ENCODE assay signal across 17 mouse cellular contexts in genomic region chr19:26858427-26859194, GRCm38 (mm10). TPM values are rescaled to one million over a fixed set of nuclear protein-coding genes. Genes with fewer than 3 reads are reported as not detected.
DNase-seq lines count a peak whose midpoint lies in the region; ATAC-seq lines count a peak whose summit lies in the region.
"Had no signal": no experiment of that assay in that cellular context is flagged by ENCODE, and none has a peak within 500 bp of the region (broad histone marks: within the 10 kb centered on the region; RNA-seq: fewer than 3 reads in every experiment).

No protein-coding gene starts in this region.

- 60% methylated on average over 12 of the region's 12 CpGs for WGBS in kidney, embryonic 15.5 days
- WGBS in forebrain, embryonic 16.5 days: 63% methylated on average over 12 of the region's 12 CpGs
- WGBS in midbrain, embryonic 10.5 days: 85% methylated on average over 12 of the region's 12 CpGs

- no peak overlapping the region for H3K9ac ChIP-seq in kidney, embryonic 15.5 days
- H3K9ac ChIP-seq in forebrain, embryonic 16.5 days (replicated peaks; ENCODE audit: low read depth, low read length): no peak overlapping the region

- ATAC-seq in kidney, embryonic 15.5 days (replicated peaks; ENCODE audit: low FRiP score): no peak; the same call in 1 of the 2 replicates
- ATAC-seq in forebrain, embryonic 16.5 days: peak; percentile 31

- peak overlapping the region; percentile 10; the same call in 1 of the 2 replicates for H3K4me2 ChIP-seq in kidney, embryonic 15.5 days
- no peak overlapping the region for H3K4me2 ChIP-seq in forebrain, embryonic 16.5 days (ENCODE audit: low read length)

- H3K9me3 ChIP-seq in kidney, embryonic 15.5 days (replicated peaks): no peaks in the 10 kb centered on the region
- no peaks in the 10 kb centered on the region for H3K9me3 ChIP-seq in forebrain, embryonic 16.5 days (ENCODE audit: control insufficient read depth, low read length)
- H3K9me3 ChIP-seq in midbrain, embryonic 10.5 days (replicated peaks): no peaks in the 10 kb centered on the region
- H3K9me3 ChIP-seq: megakaryocyte, embryonic 14.5 days had no signal

- DNase-seq in kidney, postnatal 25 days: no peak
- no peak for DNase-seq in midbrain, embryonic 10.5 days (ENCODE audit: low spot score)
- no peak for DNase-seq in ovary, postnatal 10 days (ENCODE audit: low spot score)
- DNase-seq in urinary bladder, postnatal 10 days (ENCODE audit: low spot score): no peak
- no peak for DNase-seq in spleen, postnatal 4 days (ENCODE audit: low spot score in 2 of 2)
- DNase-seq: adrenal gland, adult 8-10 months; cerebellum, postnatal 36 days; kidney, postnatal 14 days; layer of hippocampus, postnatal 36 days; right cerebral cortex, postnatal 14 days had no signal

- peak overlapping the region; percentile 79 for H3K27ac ChIP-seq in kidney, embryonic 15.5 days
- no peak overlapping the region for H3K27ac ChIP-seq in brown adipose tissue, adult 24 weeks (replicated peaks; ENCODE audit: low read depth, low read length)
- no peak overlapping the region for H3K27ac ChIP-seq in forebrain, embryonic 16.5 days (ENCODE audit: low read length)
- peak overlapping the region; percentile 43 for H3K27ac ChIP-seq in midbrain, embryonic 10.5 days (replicated peaks)

- peaks cover 15% of the 10 kb centered on the region for H3K4me1 ChIP-seq in kidney, embryonic 15.5 days
- H3K4me1 ChIP-seq in brown adipose tissue, adult 24 weeks (ENCODE audit: control insufficient read depth, insufficient read depth, insufficient read length, low read length): no peaks in the 10 kb centered on the region
- peaks cover 6% of the 10 kb centered on the region for H3K4me1 ChIP-seq in forebrain, embryonic 16.5 days (replicated peaks; ENCODE audit: control insufficient read depth, insufficient read depth, low read length)
- H3K4me1 ChIP-seq in midbrain, embryonic 10.5 days: peaks cover 32% of the 10 kb centered on the region

- H3K36me3 ChIP-seq in kidney, embryonic 15.5 days: no peaks in the 10 kb centered on the region
- no peaks in the 10 kb centered on the region for H3K36me3 ChIP-seq in forebrain, embryonic 16.5 days (ENCODE audit: control insufficient read depth, insufficient read depth)
- H3K36me3 ChIP-seq in midbrain, embryonic 10.5 days: no peaks in the 10 kb centered on the region

- H3K27me3 ChIP-seq in kidney, embryonic 15.5 days: no peaks in the 10 kb centered on the region
- H3K27me3 ChIP-seq in forebrain, embryonic 16.5 days (replicated peaks; ENCODE audit: control insufficient read depth, insufficient read depth, low read length): no peaks in the 10 kb centered on the region
- peaks cover 5% of the 10 kb centered on the region; the same call in 1 of the 2 replicates for H3K27me3 ChIP-seq in midbrain, embryonic 10.5 days (ENCODE audit: low read depth, poor library complexity, severe bottlenecking)

- H3K4me3 ChIP-seq in kidney, embryonic 15.5 days (replicated peaks): no peak overlapping the region
- H3K4me3 ChIP-seq in brown adipose tissue, adult 24 weeks (ENCODE audit: insufficient read depth, low read depth, low read length): 0 out of 2 replicates have a peak overlapping the region, but pooled peaks have one; percentile 14
- no peak overlapping the region for H3K4me3 ChIP-seq in forebrain, embryonic 16.5 days (replicated peaks; ENCODE audit: low read length)
- no peak overlapping the region for H3K4me3 ChIP-seq in midbrain, embryonic 10.5 days
- H3K4me3 ChIP-seq: megakaryocyte, embryonic 14.5 days had no signal

RNA-seq across cellular contexts. Expression of gene Gm815, which starts 27.1 kb away (rescaled TPM):
- polyA plus RNA-seq in kidney, embryonic 15.5 days (2015; fragmentation: Nextera tagmentation; extraction: Ambion mirVana): not detected in 2 replicates
- polyA plus RNA-seq in brown adipose tissue, adult 24 weeks (2012; ENCODE audit: insufficient read depth, insufficient read length, missing spikeins): not detected in 2 replicates
- polyA plus RNA-seq in forebrain, embryonic 16.5 days (2015; fragmentation: Nextera tagmentation; extraction: Ambion mirVana): not detected in 2 replicates
- polyA plus RNA-seq in midbrain, embryonic 10.5 days (2016; fragmentation: Nextera tagmentation; extraction: Ambion mirVana): not detected in 2 replicates
- polyA plus RNA-seq: embryonic facial prominence, embryonic 14.5 days; limb, embryonic 14.5 days; neural tube, embryonic 14.5 days had no signal

Comparison
In these comparisons a context has a peak if more than half of its experiments do, and no peak if none do; other contexts are left out.
1. H3K27ac ChIP-seq: peak in kidney, embryonic 15.5 days (single experiment) and midbrain, embryonic 10.5 days (single experiment); none in brown adipose tissue, adult 24 weeks (single experiment) and forebrain, embryonic 16.5 days (single experiment).